Mouse (Mus musculus): ENCODE measurements around the gene Kcnj9.
A peak's percentile ranks its signal among the peaks of the same experiment; 100 is the strongest.

- TF ChIP-seq CTCF (IDR thresholded peaks at IDR 0.05; ENCODE audit: borderline replicate concordance, extremely low read depth, insufficient read depth, insufficient read length) (no peak), POLR2A (IDR thresholded peaks at IDR 0.05; ENCODE audit: borderline replicate concordance, extremely low read depth, insufficient read depth, insufficient read length, poor library complexity, severe bottlenecking) (peak; percentile 53; the same call in 1 of the 2 replicates)
Measured at GRCm38 (mm10) chr1:172311921-172312767, 17.0 kb downstream of the Kcnj9 start.
